In genomic region chr1:137670650-137671049, GRCm38 (mm10) we compare ENCODE assay signal across 20 mouse cellular contexts.
DNase-seq lines count a peak whose midpoint lies in the region; ATAC-seq lines count a peak whose summit lies in the region.
"Had no signal": no experiment of that assay in that cellular context is flagged by ENCODE, and none has a peak within 500 bp of the region (broad histone marks: within the 10 kb centered on the region; RNA-seq: fewer than 3 reads in every experiment).

No protein-coding gene starts in this region.

- peaks cover 12% of the 10 kb centered on the region for H3K4me1 ChIP-seq in limb, embryonic 13.5 days
- H3K4me1 ChIP-seq: embryonic facial prominence, embryonic 15.5 days; hindbrain, embryonic 10.5 days; limb, embryonic 15.5 days; midbrain, embryonic 12.5 days; neural tube, embryonic 15.5 days had no signal

- H3K9ac ChIP-seq in limb, embryonic 13.5 days: no peak overlapping the region
- H3K9ac ChIP-seq: embryonic facial prominence, embryonic 15.5 days; limb, embryonic 15.5 days; midbrain, embryonic 12.5 days; neural tube, embryonic 15.5 days had no signal

- H3K4me3 ChIP-seq in limb, embryonic 13.5 days: no peak overlapping the region
- H3K4me3 ChIP-seq: embryonic facial prominence, embryonic 15.5 days; heart, adult 2 months; hindbrain, embryonic 10.5 days; limb, embryonic 15.5 days; midbrain, embryonic 12.5 days; neural tube, embryonic 15.5 days had no signal

- H3K27me3 ChIP-seq in limb, embryonic 13.5 days: no peaks in the 10 kb centered on the region
- H3K27me3 ChIP-seq: embryonic facial prominence, embryonic 15.5 days; limb, embryonic 15.5 days; midbrain, embryonic 12.5 days; neural tube, embryonic 15.5 days had no signal

- no peaks in the 10 kb centered on the region for H3K36me3 ChIP-seq in limb, embryonic 13.5 days
- H3K36me3 ChIP-seq: embryonic facial prominence, embryonic 15.5 days; hindbrain, embryonic 10.5 days; limb, embryonic 15.5 days; midbrain, embryonic 12.5 days; neural tube, embryonic 15.5 days had no signal

- 52% methylated on average over 5 of the region's 5 CpGs for WGBS in limb, embryonic 13.5 days

- 0 out of 2 replicates have a peak overlapping the region, but pooled peaks have one; percentile 1 for H3K27ac ChIP-seq in limb, embryonic 13.5 days
- H3K27ac ChIP-seq: embryonic facial prominence, embryonic 15.5 days; heart, adult 2 months; hindbrain, embryonic 10.5 days; limb, embryonic 15.5 days; midbrain, embryonic 12.5 days; neural tube, embryonic 15.5 days had no signal

- no peak for ATAC-seq in limb, embryonic 13.5 days (ENCODE audit: low FRiP score, low read depth)

- intact Hi-C loops in heart, postnatal 10 days (cut with DNase I): no loop called here

- peak; percentile 36 to 41 for DNase-seq in cerebellum, postnatal 14 days
- DNase-seq in cerebellum, adult 11-12 months: no peak
- DNase-seq in heart, postnatal 10 days: peak; percentile 48 to 52
- no peak for DNase-seq in heart, adult 8-10 months (ENCODE audit: low spot score)
- DNase-seq in lung, postnatal 36 days: peak; percentile 18
- DNase-seq in lung, postnatal 4 days: no peak
- no peak for DNase-seq in testis, postnatal 14 days (ENCODE audit: low spot score)
- DNase-seq: adrenal gland, postnatal 36 days; cerebellum, adult 9-11 months; embryo, embryonic 11 days; kidney, adult 2 months; kidney, postnatal 14 days; layer of hippocampus, adult 9-11 months had no signal

- no peaks in the 10 kb centered on the region for H3K9me3 ChIP-seq in limb, embryonic 13.5 days
- H3K9me3 ChIP-seq: embryonic facial prominence, embryonic 15.5 days; hindbrain, embryonic 10.5 days; limb, embryonic 15.5 days; midbrain, embryonic 12.5 days; neural tube, embryonic 15.5 days had no signal

- H3K4me2 ChIP-seq in limb, embryonic 13.5 days (replicated peaks): no peak overlapping the region
- H3K4me2 ChIP-seq: embryonic facial prominence, embryonic 15.5 days; limb, embryonic 15.5 days; midbrain, embryonic 12.5 days; neural tube, embryonic 15.5 days had no signal

Comparison
In these comparisons a context has a peak if more than half of its experiments do, and no peak if none do; other contexts are left out.
1. DNase-seq: peak in cerebellum, postnatal 14 days (2 of 2), heart, postnatal 10 days (2 of 2) and lung, postnatal 36 days (single experiment); none in cerebellum, adult 11-12 months (single experiment), heart, adult 8-10 months (single experiment), lung, postnatal 4 days (0 of 2) and testis, postnatal 14 days (single experiment).